Mouse (Mus musculus) stomach, postnatal 0 days (tissue): ENCODE results near the gene Aunip. TPM values are rescaled to one million over a fixed set of nuclear protein-coding genes. Genes with fewer than 3 reads are reported as not detected.

Experiments
- ATAC-seq: fragments of 200-750 bp; cut with Nextera tagmentation; 2 replicates; pipeline ENCODE4 v1.8.0; 2017; ENCODE audit not compliant: low FRiP score, low TSS enrichment
- DNase-seq: peaks from one replicate; pipeline ENCODE4 v3.0.0-alpha.2; 2016; ENCODE audit warnings: low spot score
- H3K27ac ChIP-seq: fragments of 300-500 bp; sonication (generic); replicated peaks from 2 replicates; pipeline ENCODE4 v1.5.1; 2014; ENCODE audit warnings: mild to moderate bottlenecking, control low read depth
- H3K27me3 ChIP-seq: fragments of 300-500 bp; sonication (generic); 2 replicates; pipeline ENCODE4 v1.6.1; 2014; ENCODE audit warnings: low read length; ENCODE audit not compliant: control insufficient read depth, insufficient read depth
- H3K36me3 ChIP-seq: fragments of 300-500 bp; sonication (generic); 2 replicates; pipeline ENCODE4 v1.6.1; 2014; ENCODE audit warnings: low read length, mixed read lengths; ENCODE audit not compliant: control insufficient read depth, insufficient read depth
- H3K4me1 ChIP-seq: fragments of 300-500 bp; sonication (generic); replicated peaks from 2 replicates; pipeline ENCODE4 v1.6.1; 2014; ENCODE audit warnings: antibody characterized with exemption; ENCODE audit not compliant: control insufficient read depth, insufficient read depth
- H3K4me2 ChIP-seq: fragments of 300-500 bp; sonication (generic); replicated peaks from 2 replicates; pipeline ENCODE4 v1.6.1; 2014; ENCODE audit warnings: low read depth, mild to moderate bottlenecking, control low read depth, moderate library complexity
- H3K4me3 ChIP-seq: fragments of 300-500 bp; sonication (generic); 2 replicates; pipeline ENCODE4 v1.5.1; 2014; ENCODE audit warnings: low read depth, low read length, control low read depth
- H3K9ac ChIP-seq: fragments of 300-500 bp; sonication (generic); 2 replicates; pipeline ENCODE4 v1.6.1; 2014; ENCODE audit warnings: mild to moderate bottlenecking, low read length, control low read depth, mixed read lengths
- H3K9me3 ChIP-seq: fragments of 300-500 bp; sonication (generic); 2 replicates; pipeline ENCODE4 v1.6.1; 2016; ENCODE audit warnings: low read length; ENCODE audit not compliant: control insufficient read depth
- CTCF ChIP-seq: IDR thresholded peaks from 2 replicates; pipeline ENCODE4 v1.5.1; 2016; ENCODE audit warnings: antibody characterized with exemption, low read depth, mild to moderate bottlenecking, moderate library complexity
- EP300 ChIP-seq: optimal IDR thresholded peaks from 2 replicates; pipeline ENCODE3; 2016; ENCODE audit warnings: antibody characterized with exemption
- WGBS: fragments of 180-500 bp; shearing (Covaris S2); extraction: QIAGEN DNeasy Blood & Tissue Kit; methylation state at CpG from one replicate; pipeline ENCODE4 v1.1.7; 2014; 5-methylcytosine and 5-hydroxymethylcytosine counted together
- polyA plus RNA-seq: library from polyadenylated mRNA; unstranded; fragments of >200 nt; fragmentation: Nextera tagmentation; extraction: Ambion mirVana; gene quantifications from 2 replicates; pipeline ENCODE4 v1.2.1, GENCODE M21; 2015

The Aunip gene
- polyA plus RNA-seq, 1 experiment from 2014 or later = 3.5 TPM

- TF ChIP-seq CTCF (no peak), EP300 (no peak)
- Histone ChIP-seq H3K9me3 (no peaks in the 10 kb centered on the region), H3K4me2 (no peak overlapping the region), H3K36me3 (peaks cover 8% of the 10 kb centered on the region; the same call in 1 of the 2 replicates), H3K4me3 (no peak overlapping the region), H3K27me3 (no peaks in the 10 kb centered on the region), H3K4me1 (no peaks in the 10 kb centered on the region), H3K9ac (no peak overlapping the region), H3K27ac (no peak overlapping the region)
- ATAC-seq = no peak
- no peak for DNase-seq
- 80% methylated on average over 4 of the region's 4 CpGs for WGBS
Measured at GRCm38 (mm10) chr4:134523447-134523846, 12.6 kb downstream of the Aunip start.

GRCm38 (mm10) chr4:134525806-134526205 is 15.0 kb downstream of the Aunip start:
- peaks cover 19% of the 10 kb centered on the region for H3K36me3 ChIP-seq
- no peak overlapping the region for H3K27ac ChIP-seq
- no peak overlapping the region for H3K9ac ChIP-seq
- H3K4me2 ChIP-seq = no peak overlapping the region
- 73% methylated on average over 5 of the region's 5 CpGs for WGBS
- H3K27me3 ChIP-seq = no peaks in the 10 kb centered on the region
- no peak for DNase-seq
- H3K9me3 ChIP-seq = no peaks in the 10 kb centered on the region
- ATAC-seq = no peak
- no peak overlapping the region for H3K4me3 ChIP-seq
- TF ChIP-seq EP300 (no peak), CTCF (no peak)
- H3K4me1 ChIP-seq = no peaks in the 10 kb centered on the region

GRCm38 (mm10) chr4:134526220-134526619 is 15.4 kb downstream of the Aunip start:
- H3K36me3 ChIP-seq = peaks cover 19% of the 10 kb centered on the region
- no peaks in the 10 kb centered on the region for H3K4me1 ChIP-seq
- no peak overlapping the region for H3K27ac ChIP-seq
- H3K9me3 ChIP-seq = no peaks in the 10 kb centered on the region
- TF ChIP-seq EP300 (no peak), CTCF (no peak)
- no peaks in the 10 kb centered on the region for H3K27me3 ChIP-seq
- H3K4me2 ChIP-seq = no peak overlapping the region
- no peak overlapping the region for H3K4me3 ChIP-seq
- no peak for DNase-seq
- ATAC-seq = no peak
- WGBS = 77% methylated on average over 5 of the region's 5 CpGs
- H3K9ac ChIP-seq = no peak overlapping the region

- Histone ChIP-seq H3K9ac (no peak overlapping the region), H3K4me3 (no peak overlapping the region), H3K4me2 (no peak overlapping the region), H3K27me3 (no peaks in the 10 kb centered on the region), H3K4me1 (no peaks in the 10 kb centered on the region), H3K9me3 (no peaks in the 10 kb centered on the region), H3K27ac (no peak overlapping the region), H3K36me3 (peaks cover 15% of the 10 kb centered on the region)
- ATAC-seq = no peak
- DNase-seq = no peak
- 62% methylated on average over 4 of the region's 4 CpGs for WGBS
- TF ChIP-seq CTCF (no peak), EP300 (no peak)
Measured at GRCm38 (mm10) chr4:134532928-134533327, 22.1 kb downstream of the Aunip start.

GRCm38 (mm10) chr4:134533421-134533820 is 22.6 kb downstream of the Aunip start:
- H3K4me2 ChIP-seq = no peak overlapping the region; the same call in 1 of the 2 replicates
- no peak overlapping the region for H3K4me3 ChIP-seq
- H3K27ac ChIP-seq = no peak overlapping the region
- H3K9me3 ChIP-seq = no peaks in the 10 kb centered on the region
- no peak overlapping the region for H3K9ac ChIP-seq
- DNase-seq (no peak), ATAC-seq (no peak)
- H3K36me3 ChIP-seq = peaks cover 12% of the 10 kb centered on the region
- 74% methylated on average over 4 of the region's 4 CpGs for WGBS
- no peaks in the 10 kb centered on the region for H3K27me3 ChIP-seq
- TF ChIP-seq EP300 (no peak), CTCF (no peak)
- H3K4me1 ChIP-seq = no peaks in the 10 kb centered on the region

GRCm38 (mm10) chr4:134534124-134534886 is 23.5 kb downstream of the Aunip start:
- no peak; the same call in 1 of the 2 replicates for TF ChIP-seq CTCF
- no peak for TF ChIP-seq EP300
- H3K27ac ChIP-seq = peak overlapping the region; percentile 92
- peaks cover 6% of the 10 kb centered on the region; the same call in 1 of the 2 replicates for H3K36me3 ChIP-seq
- peak overlapping the region; percentile 88 for H3K9ac ChIP-seq
- under 1% methylated on average over 50 of the region's 57 CpGs for WGBS
- H3K4me2 ChIP-seq = peak overlapping the region; percentile 99
- no peaks in the 10 kb centered on the region for H3K27me3 ChIP-seq
- DNase-seq = peak; percentile 81
- H3K4me3 ChIP-seq = peak overlapping the region; percentile 81
- no peaks in the 10 kb centered on the region for H3K9me3 ChIP-seq
- H3K4me1 ChIP-seq = no peaks in the 10 kb centered on the region
- peak; percentile 1; the same call in 1 of the 2 replicates for ATAC-seq
